Mouse (Mus musculus) liver, adult 2 months (tissue): ENCODE measurements around the gene Naa50. TPM values are rescaled to one million over a fixed set of nuclear protein-coding genes. Genes with fewer than 3 reads are reported as not detected.

Source experiments
- DNase-seq: peaks from one replicate; pipeline ENCODE4 v3.0.0-alpha.2; 2011; ENCODE audit warnings: low read depth, low spot score; ENCODE audit errors: extremely low read depth
- H3K27ac ChIP-seq: fragments of 200-500 bp; replicated peaks from 2 replicates; pipeline ENCODE4 v1.5.1; 2012; ENCODE audit warnings: low read depth, mild to moderate bottlenecking, control low read depth, inconsistent platforms, low read length; ENCODE audit not compliant: insufficient read depth
- H3K27me3 ChIP-seq: fragments of 200-500 bp; 2 replicates; pipeline ENCODE4 v1.6.1; 2012; ENCODE audit warnings: mild to moderate bottlenecking, moderate library complexity, low read length, inconsistent platforms; ENCODE audit not compliant: control insufficient read depth, insufficient read depth
- H3K36me3 ChIP-seq: fragments of 200-500 bp; 2 replicates; pipeline ENCODE4 v1.6.1; 2012; ENCODE audit warnings: low read length, inconsistent platforms; ENCODE audit not compliant: control insufficient read depth, insufficient read depth
- H3K4me1 ChIP-seq: fragments of 200-500 bp; 2 replicates; pipeline ENCODE4 v1.6.1; 2011; ENCODE audit warnings: low read length; ENCODE audit not compliant: control insufficient read depth, insufficient read depth
- H3K4me3 ChIP-seq: fragments of 200-500 bp; 2 replicates; pipeline ENCODE4 v1.5.1; 2011; ENCODE audit warnings: low read depth, mild to moderate bottlenecking, control low read depth, low read length, moderate library complexity; ENCODE audit not compliant: insufficient read depth
- H3K79me2 ChIP-seq: fragments of 200-500 bp; 2 replicates; pipeline ENCODE4 v1.6.1; 2012; ENCODE audit warnings: inconsistent platforms, mild to moderate bottlenecking, low read length, moderate library complexity; ENCODE audit not compliant: control insufficient read depth, insufficient read depth
- H3K9ac ChIP-seq: fragments of 200-500 bp; 2 replicates; pipeline ENCODE4 v1.6.1; 2012; ENCODE audit warnings: low read depth, mild to moderate bottlenecking, control low read depth, inconsistent platforms, low read length
- CTCF ChIP-seq: fragments of 200-500 bp; IDR thresholded peaks from 2 replicates; pipeline ENCODE4 v1.5.1; 2011; ENCODE audit warnings: low read depth, low read length, control low read depth
- POLR2A ChIP-seq: fragments of 200-500 bp; IDR thresholded peaks from 2 replicates; pipeline ENCODE4 v1.6.1; 2011; ENCODE audit warnings: low read length, control low read depth; ENCODE audit not compliant: insufficient read depth; ENCODE audit errors: extremely low read depth
- WGBS: fragments of 180-500 bp; shearing (Covaris S2); methylation state at CpG from one replicate; pipeline ENCODE4 v1.1.7; 2018; 5-methylcytosine and 5-hydroxymethylcytosine counted together
- polyA plus RNA-seq: library from polyadenylated mRNA; depleted of rRNA; stranded (reverse); fragments of >200 nt; gene quantifications from 2 replicates; pipeline ENCODE4 v1.2.3, GENCODE M21; 2012; rRNA removed
- total RNA-seq: library from RNA; depleted of rRNA; stranded (reverse); fragments of >200 nt; gene quantifications from 2 replicates; pipeline ENCODE4 v1.2.3, GENCODE M21; 2014; rRNA removed

The Naa50 gene
- total and polyA plus RNA-seq, 2 experiments = 11.0 to 28.4 TPM

- Histone ChIP-seq H3K9ac (no peak overlapping the region), H3K4me1 (no peaks in the 10 kb centered on the region), H3K27ac (no peak overlapping the region), H3K4me3 (no peak overlapping the region), H3K36me3 (peaks cover 40% of the 10 kb centered on the region), H3K27me3 (no peaks in the 10 kb centered on the region), H3K79me2 (no peaks in the 10 kb centered on the region)
- DNase-seq = no peak
- TF ChIP-seq POLR2A (no peak), CTCF (no peak)
- 92% methylated on average over 8 of the region's 8 CpGs for WGBS
These were observed 66.3 kb downstream of the Naa50 start for GRCm38 (mm10) chr16:44205973-44206372.

- Histone ChIP-seq H3K36me3 (peaks cover 59% of the 10 kb centered on the region), H3K27ac (no peak overlapping the region), H3K4me3 (no peak overlapping the region), H3K4me1 (no peaks in the 10 kb centered on the region), H3K27me3 (no peaks in the 10 kb centered on the region), H3K9ac (no peak overlapping the region), H3K79me2 (no peaks in the 10 kb centered on the region)
- DNase-seq = no peak
- TF ChIP-seq CTCF = no peak
- no peak for TF ChIP-seq POLR2A
- 86% methylated on average over 10 of the region's 10 CpGs for WGBS
These were observed 70.8 kb downstream of the Naa50 start for GRCm38 (mm10) chr16:44210156-44211053.

- Histone ChIP-seq H3K4me1 (no peaks in the 10 kb centered on the region), H3K79me2 (no peaks in the 10 kb centered on the region), H3K9ac (no peak overlapping the region), H3K36me3 (peaks cover 58% of the 10 kb centered on the region), H3K27me3 (no peaks in the 10 kb centered on the region), H3K27ac (no peak overlapping the region), H3K4me3 (no peak overlapping the region)
- no peak for TF ChIP-seq POLR2A
- no peak for TF ChIP-seq CTCF
- WGBS = 100% methylated on average over 1 of the region's 1 CpGs
- DNase-seq = no peak
These were observed 71.4 kb downstream of the Naa50 start for GRCm38 (mm10) chr16:44211054-44211414.

- Histone ChIP-seq H3K27ac (no peak overlapping the region), H3K79me2 (no peaks in the 10 kb centered on the region), H3K9ac (no peak overlapping the region), H3K4me3 (no peak overlapping the region), H3K4me1 (no peaks in the 10 kb centered on the region), H3K27me3 (no peaks in the 10 kb centered on the region), H3K36me3 (peaks cover 63% of the 10 kb centered on the region)
- DNase-seq = no peak
- TF ChIP-seq CTCF (no peak), POLR2A (no peak)
- 97% methylated on average over 7 of the region's 7 CpGs for WGBS
These were observed 73.1 kb downstream of the Naa50 start for GRCm38 (mm10) chr16:44212703-44213102.

Other genes starting within 250 kb of the Naa50 start
- gene Qtrt2, start 213.0 kb upstream of the Naa50 start, total RNA-seq = 7.8 and 8.5 TPM in 2 replicates
- 3.5 and 9.0 TPM in 2 replicates for gene Qtrt2, start 213.0 kb upstream of the Naa50 start, polyA plus RNA-seq
- 0.09 and 0.20 TPM in 2 replicates for gene Zdhhc23, start 160.0 kb upstream of the Naa50 start, total RNA-seq
- gene Zdhhc23, start 160.0 kb upstream of the Naa50 start, polyA plus RNA-seq = 0.07 and 0.32 TPM in 2 replicates
- 29.9 and 48.5 TPM in 2 replicates for gene Gramd1c, start 76.5 kb upstream of the Naa50 start, total RNA-seq
- 6.1 and 6.6 TPM in 2 replicates for gene Gramd1c, start 76.5 kb upstream of the Naa50 start, polyA plus RNA-seq
- gene Atp6v1a, start 125 bp upstream of the Naa50 start, total RNA-seq = 39.2 and 40.8 TPM in 2 replicates
- 11.9 and 13.0 TPM in 2 replicates for gene Atp6v1a, start 125 bp upstream of the Naa50 start, polyA plus RNA-seq
- 9.4 and 10.5 TPM in 2 replicates for gene Usf3, start 33.4 kb downstream of the Naa50 start, total RNA-seq
- gene Usf3, start 33.4 kb downstream of the Naa50 start, polyA plus RNA-seq = 6.7 and 6.9 TPM in 2 replicates
- under 0.01 and 0.20 TPM in 2 replicates for gene Sidt1, start 193.4 kb downstream of the Naa50 start, total RNA-seq
- gene Sidt1, start 193.4 kb downstream of the Naa50 start, polyA plus RNA-seq = 0.14 and 0.23 TPM in 2 replicates
- gene Spice1, start 207.3 kb downstream of the Naa50 start, total RNA-seq = 2.3 and 3.8 TPM in 2 replicates
- 1.3 and 1.7 TPM in 2 replicates for gene Spice1, start 207.3 kb downstream of the Naa50 start, polyA plus RNA-seq